ENCODE assay signal across 11 mouse cellular contexts in the genomic region with DNA sequence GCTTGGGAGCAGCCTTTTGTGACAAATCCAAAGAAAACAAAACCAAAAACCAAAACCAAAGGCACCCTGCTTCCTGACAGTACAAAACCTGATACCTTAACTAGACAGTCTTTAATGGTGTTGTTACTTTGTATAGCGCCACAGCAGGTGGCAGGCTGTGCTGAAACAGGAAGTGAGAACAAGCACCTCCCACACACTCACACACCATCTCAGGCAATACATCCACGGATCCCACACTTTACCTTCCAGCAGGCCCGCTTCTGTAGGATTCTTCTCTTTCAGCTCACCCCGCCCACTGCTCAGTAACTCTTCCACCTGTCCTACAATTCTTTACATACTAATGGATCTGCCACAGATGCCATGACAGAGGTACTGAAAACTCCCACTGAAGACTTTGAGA. TPM values are rescaled to one million over a fixed set of nuclear protein-coding genes. Genes with fewer than 3 reads are reported as not detected.
DNase-seq lines count a peak whose midpoint lies in the region; ATAC-seq and TF ChIP-seq lines count a peak whose summit lies in the region.
"Had no signal": no experiment of that assay in that cellular context is flagged by ENCODE, and none has a peak within 500 bp of the region (broad histone marks: within the 10 kb centered on the region; RNA-seq: fewer than 3 reads in every experiment).

No protein-coding gene starts in this region.

- no peak for ATAC-seq in forebrain, embryonic 11.5 days (replicated peaks; ENCODE audit: low FRiP score)
- ATAC-seq in forebrain, embryonic 13.5 days: no peak
- ATAC-seq in hindbrain, embryonic 12.5 days (ENCODE audit: low FRiP score): no peak

- DNase-seq in forebrain, embryonic 11.5 days (ENCODE audit: low spot score): peak; percentile 13
- peak; percentile 51 to 54 for DNase-seq in spleen, adult 2 months (ENCODE audit: low read depth in 1 of 2, low spot score in 2 of 2)
- DNase-seq in spleen, adult 12 weeks (ENCODE audit: low spot score): no peak
- peak; percentile 63 to 86 for DNase-seq in left cerebral cortex, postnatal 14 days (ENCODE audit: low spot score in 2 of 2)
- peak; percentile 29 to 51 for DNase-seq in thymus, postnatal 36 days
- DNase-seq in gastrocnemius, adult 18-20 months (ENCODE audit: low spot score): no peak
- DNase-seq: cerebellum, adult 11 months; heart, postnatal 4 days had no signal

- H3K36me3 ChIP-seq in forebrain, embryonic 11.5 days (ENCODE audit: control insufficient read depth, insufficient read depth, low read length): no peaks in the 10 kb centered on the region
- H3K36me3 ChIP-seq in forebrain, embryonic 13.5 days (ENCODE audit: poor library complexity, severe bottlenecking): no peaks in the 10 kb centered on the region
- H3K36me3 ChIP-seq in spleen, adult 2 months (ENCODE audit: control insufficient read depth, insufficient read depth, low read length): no peaks in the 10 kb centered on the region
- H3K36me3 ChIP-seq in hindbrain, embryonic 12.5 days: no peaks in the 10 kb centered on the region
- H3K36me3 ChIP-seq: embryonic facial prominence, embryonic 15.5 days had no signal

- no peak overlapping the region for H3K4me3 ChIP-seq in forebrain, embryonic 11.5 days (ENCODE audit: low read depth, low read length)
- no peak overlapping the region for H3K4me3 ChIP-seq in forebrain, embryonic 13.5 days
- no peak overlapping the region for H3K4me3 ChIP-seq in spleen, adult 2 months (ENCODE audit: extremely low read depth, insufficient read depth, insufficient read length)
- H3K4me3 ChIP-seq in hindbrain, embryonic 12.5 days: no peak overlapping the region
- H3K4me3 ChIP-seq: embryonic facial prominence, embryonic 15.5 days had no signal

- intact Hi-C loops in left cerebral cortex, postnatal 14 days (cut with DNase I): no loop called here

- no peaks in the 10 kb centered on the region for H3K4me1 ChIP-seq in forebrain, embryonic 11.5 days (replicated peaks; ENCODE audit: control insufficient read depth, insufficient read depth, low read length)
- H3K4me1 ChIP-seq in forebrain, embryonic 13.5 days: peaks cover 8% of the 10 kb centered on the region
- H3K4me1 ChIP-seq in spleen, adult 2 months (ENCODE audit: control insufficient read depth, insufficient read depth, insufficient read length): peaks cover 8% of the 10 kb centered on the region; the same call in 1 of the 2 replicates
- H3K4me1 ChIP-seq in hindbrain, embryonic 12.5 days: peaks cover 15% of the 10 kb centered on the region

- H3K4me2 ChIP-seq in forebrain, embryonic 11.5 days (ENCODE audit: low read depth, low read length, severe bottlenecking): no peak overlapping the region
- no peak overlapping the region for H3K4me2 ChIP-seq in forebrain, embryonic 13.5 days
- H3K4me2 ChIP-seq in hindbrain, embryonic 12.5 days (replicated peaks): no peak overlapping the region
- H3K4me2 ChIP-seq: embryonic facial prominence, embryonic 15.5 days had no signal

- no peak overlapping the region for H3K9ac ChIP-seq in forebrain, embryonic 11.5 days (ENCODE audit: low read length)
- no peak overlapping the region for H3K9ac ChIP-seq in forebrain, embryonic 13.5 days
- no peak overlapping the region for H3K9ac ChIP-seq in hindbrain, embryonic 12.5 days
- H3K9ac ChIP-seq: embryonic facial prominence, embryonic 15.5 days had no signal

- WGBS in forebrain, embryonic 11.5 days: 82% methylated on average over 4 of the region's 4 CpGs
- WGBS in forebrain, embryonic 13.5 days: 83% methylated on average over 4 of the region's 4 CpGs
- WGBS in spleen, adult 2 months: 61% methylated on average over 4 of the region's 4 CpGs
- WGBS in hindbrain, embryonic 12.5 days: 85% methylated on average over 4 of the region's 4 CpGs

- TF ChIP-seq CTCF in spleen, adult 2 months (IDR thresholded peaks at IDR 0.05; ENCODE audit: extremely low read depth, insufficient read depth, insufficient read length, insufficient replicate concordance): no peak

- no peaks in the 10 kb centered on the region for H3K27me3 ChIP-seq in forebrain, embryonic 11.5 days (ENCODE audit: control insufficient read depth, insufficient read depth, low read length)
- no peaks in the 10 kb centered on the region for H3K27me3 ChIP-seq in forebrain, embryonic 13.5 days
- H3K27me3 ChIP-seq in spleen, adult 2 months (ENCODE audit: control insufficient read depth, insufficient read depth, low read length): no peaks in the 10 kb centered on the region
- no peaks in the 10 kb centered on the region for H3K27me3 ChIP-seq in hindbrain, embryonic 12.5 days
- H3K27me3 ChIP-seq: embryonic facial prominence, embryonic 15.5 days had no signal

- no peak overlapping the region for H3K27ac ChIP-seq in forebrain, embryonic 11.5 days (ENCODE audit: low read depth, low read length)
- no peak overlapping the region for H3K27ac ChIP-seq in forebrain, embryonic 13.5 days
- peak overlapping the region; percentile 59 for H3K27ac ChIP-seq in spleen, adult 2 months (ENCODE audit: insufficient read depth, low read length)
- H3K27ac ChIP-seq in hindbrain, embryonic 12.5 days: no peak overlapping the region
- H3K27ac ChIP-seq: embryonic facial prominence, embryonic 15.5 days had no signal

- TF ChIP-seq POLR2A in spleen, adult 2 months (IDR thresholded peaks at IDR 0.05; ENCODE audit: low read depth, low read length): no peak

- H3K9me3 ChIP-seq in forebrain, embryonic 11.5 days (ENCODE audit: control insufficient read depth, low read length): no peaks in the 10 kb centered on the region
- H3K9me3 ChIP-seq in forebrain, embryonic 13.5 days (replicated peaks): no peaks in the 10 kb centered on the region
- no peaks in the 10 kb centered on the region for H3K9me3 ChIP-seq in hindbrain, embryonic 12.5 days (replicated peaks)
- H3K9me3 ChIP-seq: embryonic facial prominence, embryonic 15.5 days had no signal

RNA-seq across cellular contexts. Expression of gene Lamc1, which starts 44.6 kb away (rescaled TPM):
- polyA plus RNA-seq in forebrain, embryonic 11.5 days (2014; fragmentation: Nextera tagmentation; extraction: Ambion mirVana): 31.4 and 31.5 TPM in 2 replicates
- 11.8 and 12.8 TPM in 2 replicates for polyA plus RNA-seq in forebrain, embryonic 13.5 days (2015; fragmentation: Nextera tagmentation; extraction: Ambion mirVana)
- polyA plus RNA-seq in spleen, adult 2 months (2012; rRNA removed): 13.0 and 15.7 TPM in 2 replicates
- 10 to 100 TPM; 40.8 to 46.8 TPM for total RNA-seq in left cerebral cortex, postnatal 14 days (2021)
- 35.7 and 36.0 TPM in 2 replicates for polyA plus RNA-seq in hindbrain, embryonic 12.5 days (2016; fragmentation: Nextera tagmentation; extraction: Ambion mirVana)
- total RNA-seq in gastrocnemius, adult 18-20 months (2021): 10 to 100 TPM; 44.8 to 52.1 TPM

Comparison
In these comparisons a context has a peak if more than half of its experiments do, and no peak if none do; other contexts are left out.
1. DNase-seq: peak in forebrain, embryonic 11.5 days (single experiment), spleen, adult 2 months (2 of 2), left cerebral cortex, postnatal 14 days (2 of 2) and thymus, postnatal 36 days (2 of 2); none in spleen, adult 12 weeks (single experiment) and gastrocnemius, adult 18-20 months (single experiment).